Mouse (Mus musculus): ENCODE data around the gene Smyd3.

DNA sequence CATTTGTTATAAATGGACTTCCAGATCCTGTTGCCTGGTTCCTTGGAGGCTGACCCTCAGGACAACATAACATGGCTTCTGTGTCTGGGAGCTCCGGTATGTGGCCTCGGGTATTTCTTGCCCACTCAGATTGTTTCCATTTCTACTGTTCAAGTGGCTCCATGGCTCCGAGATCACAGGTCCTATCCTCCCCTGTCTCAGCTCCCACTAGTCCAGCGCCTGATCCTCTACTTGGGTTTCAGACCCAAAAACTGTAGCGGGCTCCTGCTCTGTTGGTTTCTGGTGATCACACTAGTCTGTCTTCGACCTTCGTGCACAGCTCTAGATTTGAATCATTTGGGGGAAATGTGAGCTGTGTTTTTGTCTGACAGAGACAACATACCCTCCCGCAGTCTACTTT, 347.3 kb downstream of the Smyd3 start:
- TF ChIP-seq CTCF (IDR thresholded peaks at IDR 0.05; ENCODE audit: low read depth, low read length) = no peak
- TF ChIP-seq TAL1 (conservative IDR thresholded peaks at IDR 0.05; ENCODE audit: low read depth, low read length) = no peak
- no peak for TF ChIP-seq GATA2 (IDR thresholded peaks at IDR 0.05; ENCODE audit: borderline replicate concordance, low read depth, low read length)
- no peak for TF ChIP-seq GATA1 (IDR thresholded peaks at IDR 0.05; ENCODE audit: borderline replicate concordance, low read length)

Data from G1E (cell line).